Mouse (Mus musculus) gastrocnemius, adult 2 months (tissue): ENCODE measurements at regions not wholly inside any gene's neighbourhood (a gene's known extent, or its start where the extent isn't known, plus 50 kb on each side); places are given as distances from the start of the nearest gene placed in this dataset.
A peak's percentile ranks its signal among the peaks of the same experiment; 100 is the strongest.

Experiments used
- DNase-seq: peaks from one replicate; pipeline ENCODE4 v3.0.0; 2022
- H3K27ac ChIP-seq: fragments of 200-600 bp; 2 replicates; pipeline ENCODE4 v1.8.1; 2022; ENCODE audit warnings: mild to moderate bottlenecking
- H3K4me3 ChIP-seq: fragments of 200-600 bp; 2 replicates; pipeline ENCODE4 v1.8.1; 2022; ENCODE audit warnings: mild to moderate bottlenecking, moderate library complexity
- CTCF ChIP-seq: fragments of 200-600 bp; IDR thresholded peaks from 2 replicates; pipeline ENCODE4 v1.8.1; 2022; ENCODE audit warnings: antibody characterized with exemption, mild to moderate bottlenecking, moderate library complexity
- intact Hi-C: fragments of 180-260 bp; cut with DNase I; formaldehyde crosslinking; loops from one replicate; pipeline ENCODE4 v1.15.1; 2025

DNA sequence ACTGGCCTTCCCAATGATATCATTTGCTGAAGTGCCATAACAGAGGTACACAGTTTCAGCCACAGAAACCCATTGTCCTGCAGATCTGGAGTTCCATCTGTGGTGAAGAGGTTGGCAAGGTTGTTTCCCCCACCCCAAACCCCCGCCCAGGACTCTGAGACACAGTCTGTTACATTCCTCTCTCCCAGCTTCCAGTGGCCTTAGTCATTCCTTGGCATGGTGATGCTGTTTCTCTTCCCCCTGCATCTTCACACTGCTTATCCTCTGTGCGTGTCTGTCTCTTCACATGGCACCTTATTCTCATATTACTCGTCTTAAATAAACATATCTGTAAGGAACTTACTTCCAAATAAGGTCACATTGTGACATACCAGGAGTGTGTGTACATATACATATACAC lies 206.5 kb downstream of the Nfkbiz start:
- TF ChIP-seq CTCF: no peak
- no peak overlapping the region for H3K27ac ChIP-seq
- intact Hi-C loops: no loop called here
- no peak overlapping the region for H3K4me3 ChIP-seq
- no peak for DNase-seq

DNA sequence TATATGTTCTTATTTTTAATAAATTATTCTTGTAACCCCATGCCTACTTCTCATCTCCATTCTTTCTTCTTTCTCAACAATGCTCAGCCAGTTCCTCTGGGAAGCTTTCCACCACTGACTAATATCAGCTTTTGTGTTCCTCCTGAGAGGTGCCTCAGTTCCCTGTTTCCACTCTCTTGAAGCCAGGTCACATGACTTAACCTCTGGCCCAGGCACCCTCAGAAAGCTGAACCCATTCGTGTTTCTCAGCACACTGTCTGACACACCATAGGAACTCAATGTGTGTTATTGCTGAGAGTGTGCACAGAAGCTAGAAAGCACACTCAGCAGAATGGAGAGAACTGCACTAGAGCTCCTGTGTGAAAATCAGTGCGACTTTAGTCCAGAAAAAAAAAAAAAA lies 207.1 kb downstream of the Nfkbiz start:
- intact Hi-C loops: no loop called here
- H3K4me3 ChIP-seq: no peak overlapping the region
- no peak for TF ChIP-seq CTCF
- H3K27ac ChIP-seq: no peak overlapping the region
- no peak for DNase-seq

DNA sequence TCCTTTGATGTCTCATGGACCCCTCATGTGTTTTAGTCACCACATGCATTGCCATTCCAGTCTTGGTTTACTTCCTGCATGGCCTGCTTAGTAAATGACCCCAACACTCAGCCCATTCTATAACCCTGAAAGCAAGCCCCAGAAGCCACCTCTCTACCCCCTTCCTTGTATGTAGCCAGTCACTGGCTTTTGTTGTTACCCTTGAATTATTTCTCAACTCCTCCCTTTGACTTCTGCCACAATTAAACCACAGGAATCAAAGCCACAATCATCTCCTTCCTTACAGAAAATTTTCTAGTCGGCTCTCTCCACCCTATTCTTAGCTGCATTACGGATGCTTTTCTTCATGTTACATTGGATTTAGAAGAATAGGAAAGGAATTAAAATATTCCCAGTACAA lies 207.7 kb downstream of the Nfkbiz start:
- no peak overlapping the region for H3K27ac ChIP-seq
- DNase-seq: no peak
- H3K4me3 ChIP-seq: no peak overlapping the region
- intact Hi-C loops: no loop called here
- no peak for TF ChIP-seq CTCF

DNA sequence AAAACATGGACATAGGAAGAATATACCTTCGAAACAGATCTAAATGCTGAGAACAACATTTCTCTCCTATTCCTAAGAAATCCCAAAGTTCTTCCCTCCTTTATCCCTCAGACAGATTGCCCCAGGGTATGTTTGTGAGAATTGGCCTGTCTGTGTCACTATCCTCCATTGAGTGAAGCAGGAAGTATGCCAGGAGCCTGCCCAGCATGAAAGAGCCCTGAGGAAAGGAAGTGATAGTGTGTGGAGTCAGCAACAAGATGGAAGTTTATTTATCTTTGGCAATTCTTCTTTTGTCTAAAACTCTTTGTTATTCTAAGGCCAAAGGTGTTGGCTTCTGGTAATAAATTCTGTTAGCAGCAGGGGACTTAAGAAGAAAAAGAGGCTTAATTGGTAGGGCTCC lies 211.2 kb downstream of the Nfkbiz start:
- no peak for DNase-seq
- TF ChIP-seq CTCF: no peak
- Histone ChIP-seq H3K27ac (no peak overlapping the region), H3K4me3 (no peak overlapping the region)
- intact Hi-C loops: no loop called here

DNA sequence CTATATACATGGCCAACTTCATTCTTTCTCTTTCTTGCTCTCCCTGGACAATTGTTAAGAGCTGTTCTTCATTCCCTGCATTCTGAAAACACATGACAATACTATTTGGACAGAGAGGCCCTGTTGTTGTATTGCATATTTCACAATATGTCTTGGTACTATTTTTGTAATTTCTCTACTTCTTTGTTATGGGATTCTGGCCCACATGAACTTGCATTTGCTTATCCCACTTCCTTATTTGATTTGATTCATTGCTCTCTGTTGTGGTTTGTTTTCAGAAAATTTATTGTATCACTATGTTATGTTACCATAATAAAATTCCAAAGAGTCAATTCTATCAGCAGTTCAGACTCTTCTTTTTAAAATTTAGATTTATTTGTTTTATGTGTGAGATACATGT lies 215.3 kb downstream of the Nfkbiz start:
- Histone ChIP-seq H3K27ac (no peak overlapping the region), H3K4me3 (no peak overlapping the region)
- DNase-seq: no peak
- TF ChIP-seq CTCF: no peak
- intact Hi-C loops: no loop called here

DNA sequence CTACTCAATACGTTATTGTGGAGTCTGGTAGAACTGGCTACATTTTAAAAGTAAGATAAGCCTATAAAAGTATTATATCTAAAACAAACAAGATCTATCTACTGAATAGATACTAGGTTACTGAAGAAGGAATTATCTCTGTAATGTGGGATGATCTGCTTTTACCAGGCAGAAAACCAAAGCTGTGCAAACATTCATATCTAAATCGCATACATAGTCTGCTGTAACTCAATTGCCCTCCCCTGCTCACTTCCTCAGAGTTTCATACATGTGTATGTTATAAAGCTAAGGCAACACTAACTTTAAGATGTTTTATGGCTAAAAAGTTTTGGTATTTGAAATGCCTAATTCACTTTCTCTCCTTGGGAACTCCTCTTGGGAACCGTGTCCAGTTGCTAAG lies 219.0 kb downstream of the Nfkbiz start:
- intact Hi-C loops: no loop called here
- no peak overlapping the region for H3K4me3 ChIP-seq
- DNase-seq: no peak
- no peak for TF ChIP-seq CTCF
- H3K27ac ChIP-seq: no peak overlapping the region

DNA sequence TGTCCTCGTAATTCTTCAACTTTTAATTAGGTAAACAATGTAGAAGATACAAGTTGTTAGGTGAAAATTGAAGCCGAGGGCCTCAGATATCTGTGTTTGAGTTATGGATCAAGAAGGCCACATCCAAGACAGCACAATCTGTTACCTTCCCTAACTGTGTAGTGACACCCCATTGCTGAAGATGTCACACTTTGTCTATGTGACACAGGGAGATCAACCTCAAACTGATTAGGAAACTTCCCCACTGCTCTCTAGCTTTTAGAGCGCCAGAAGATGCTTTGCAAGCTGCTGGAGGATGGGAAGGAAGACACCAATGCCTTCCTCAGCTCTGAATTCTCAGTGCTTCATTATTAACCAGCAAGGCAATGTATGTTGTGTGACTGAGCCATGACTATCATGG lies 220.7 kb downstream of the Nfkbiz start:
- TF ChIP-seq CTCF: no peak
- no peak for DNase-seq
- Histone ChIP-seq H3K27ac (no peak overlapping the region), H3K4me3 (no peak overlapping the region)
- intact Hi-C loops: no loop called here

DNA sequence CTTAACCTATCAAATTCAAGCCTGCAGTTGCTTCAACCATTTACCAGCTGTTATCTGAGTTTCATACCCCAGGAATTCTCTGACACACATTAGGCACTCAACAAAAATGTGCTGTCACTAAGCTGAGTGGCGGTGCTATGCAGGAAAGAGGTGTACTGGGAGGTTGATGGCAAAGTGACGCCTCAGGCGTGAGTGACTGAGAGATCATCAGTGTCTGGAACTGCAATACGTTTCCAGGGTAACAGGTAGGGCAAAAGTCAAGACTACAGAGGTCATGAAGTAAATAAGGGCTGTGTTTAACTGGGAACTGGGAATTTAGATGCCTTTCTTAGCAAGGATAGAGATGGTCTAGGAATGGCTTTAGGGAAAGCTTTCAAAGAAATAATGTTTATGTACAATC lies 221.2 kb downstream of the Nfkbiz start:
- DNase-seq: no peak
- Histone ChIP-seq H3K27ac (no peak overlapping the region), H3K4me3 (no peak overlapping the region)
- intact Hi-C loops: no loop called here
- no peak for TF ChIP-seq CTCF

DNA sequence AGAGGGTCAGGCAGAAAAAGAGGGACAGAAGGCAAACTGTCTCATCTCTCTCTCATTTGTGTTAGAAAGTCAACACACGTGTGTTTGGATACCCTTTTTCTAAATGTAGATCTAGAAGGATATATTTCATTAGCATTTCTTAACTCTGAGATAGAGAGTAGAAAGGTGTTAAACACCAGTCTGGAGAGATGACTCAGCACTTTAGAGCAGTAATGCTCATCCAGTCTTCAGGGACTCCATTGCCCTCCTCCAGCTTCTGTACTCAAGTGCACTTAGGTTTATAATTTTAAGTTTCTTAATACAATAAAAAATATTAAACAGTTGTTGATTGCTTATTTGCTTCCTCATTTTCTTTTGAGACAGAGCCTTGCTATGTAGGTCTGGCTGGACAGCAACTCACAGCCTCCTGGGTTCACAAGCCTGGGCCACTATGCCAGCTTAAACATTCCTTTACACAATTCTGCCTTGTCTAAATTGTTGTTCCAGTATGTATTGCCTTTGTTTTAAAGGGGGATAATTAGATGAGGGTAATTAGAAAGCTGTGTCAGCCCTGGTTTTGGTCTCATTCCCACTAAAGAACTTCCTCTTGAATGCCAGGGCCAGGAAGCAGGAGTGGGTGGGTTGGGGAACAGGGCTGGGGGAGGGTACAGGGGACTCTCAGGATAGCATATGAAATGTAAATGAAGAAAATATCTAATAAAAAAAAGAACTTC lies 222.1 kb downstream of the Nfkbiz start:
- intact Hi-C loops: no loop called here
- no peak for TF ChIP-seq CTCF
- Histone ChIP-seq H3K4me3 (no peak overlapping the region), H3K27ac (no peak overlapping the region)
- DNase-seq: no peak

DNA sequence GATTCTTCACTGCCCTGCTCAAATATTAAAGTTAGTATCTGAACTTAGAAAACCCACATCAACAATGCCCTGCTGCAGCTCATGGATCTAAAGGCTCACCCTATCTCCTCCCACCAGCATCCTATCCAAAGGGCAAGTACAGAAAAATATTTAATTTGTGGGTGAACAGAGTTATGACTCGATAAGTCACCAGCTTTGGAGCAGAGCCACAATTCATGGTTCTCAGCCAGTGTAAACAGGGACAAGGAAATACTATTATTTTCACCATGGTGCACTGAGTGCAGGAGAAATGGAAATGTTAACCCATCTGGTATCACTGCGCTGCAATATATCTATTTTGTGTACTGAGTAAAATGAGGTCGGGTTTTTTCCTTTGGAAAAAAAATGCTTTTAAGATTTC lies 225.8 kb downstream of the Nfkbiz start:
- TF ChIP-seq CTCF: no peak
- DNase-seq: no peak
- Histone ChIP-seq H3K4me3 (no peak overlapping the region), H3K27ac (no peak overlapping the region)
- intact Hi-C loops: no loop called here

DNA sequence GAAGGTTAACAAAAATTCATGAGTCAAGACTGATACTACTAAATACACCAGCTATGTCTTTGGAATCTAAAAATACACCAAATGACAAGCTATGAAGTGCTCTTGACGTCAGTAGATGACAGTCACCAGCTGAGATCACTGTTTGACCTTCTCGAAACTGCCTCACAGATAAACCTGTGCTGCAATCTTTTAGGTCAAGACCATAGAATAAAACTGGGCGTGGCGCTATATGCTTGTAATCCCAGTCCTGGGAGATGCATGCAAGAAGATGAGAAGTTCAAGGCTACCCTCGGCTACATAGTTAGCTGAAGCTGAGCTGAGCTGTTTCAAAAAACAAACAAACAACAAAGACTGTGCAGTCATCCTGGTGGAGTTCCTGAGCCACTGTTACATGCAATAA lies 226.7 kb downstream of the Nfkbiz start:
- intact Hi-C loops: no loop called here
- no peak for TF ChIP-seq CTCF
- DNase-seq: no peak
- Histone ChIP-seq H3K4me3 (no peak overlapping the region), H3K27ac (no peak overlapping the region)

DNA sequence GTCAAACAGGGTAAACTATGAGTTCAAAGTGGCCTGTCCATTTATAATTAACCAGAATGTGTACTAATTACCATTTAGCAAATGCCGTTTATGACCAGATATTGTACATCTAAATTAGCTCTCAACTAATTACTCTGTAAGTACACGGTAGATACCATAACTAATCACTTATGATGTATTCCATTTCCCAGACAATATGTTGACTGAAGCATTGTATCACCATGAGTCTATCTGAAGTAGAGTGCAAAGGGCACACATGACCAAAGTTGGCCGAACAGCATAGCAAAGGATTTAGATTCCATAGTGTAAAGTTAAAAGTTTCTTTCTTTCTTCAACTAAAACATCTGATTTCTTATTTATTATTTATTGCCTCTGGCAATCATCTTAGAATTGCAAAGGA lies 227.5 kb downstream of the Nfkbiz start:
- H3K4me3 ChIP-seq: no peak overlapping the region
- H3K27ac ChIP-seq: no peak overlapping the region
- intact Hi-C loops: no loop called here
- TF ChIP-seq CTCF: no peak
- DNase-seq: no peak

DNA sequence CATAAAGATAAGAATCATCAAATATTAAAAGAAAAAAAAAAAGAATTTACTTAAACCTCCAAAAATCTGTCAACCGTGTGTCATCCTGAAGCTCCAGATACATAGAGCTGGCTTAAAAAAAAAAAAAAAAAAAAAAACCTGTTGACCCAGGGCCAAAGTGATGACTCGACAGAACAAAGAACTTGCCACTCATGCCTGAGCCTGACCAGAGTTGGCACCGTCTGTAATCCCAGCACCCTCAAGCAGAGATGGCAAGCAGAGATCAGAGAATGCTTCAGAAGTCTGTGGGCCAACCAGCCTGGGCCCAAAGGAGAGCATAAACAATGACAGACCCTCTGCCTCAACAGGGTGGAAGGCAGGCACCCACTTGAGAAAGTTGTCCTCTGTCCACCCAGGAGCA lies 230.3 kb downstream of the Nfkbiz start:
- intact Hi-C loops: no loop called here
- TF ChIP-seq CTCF: no peak

DNA sequence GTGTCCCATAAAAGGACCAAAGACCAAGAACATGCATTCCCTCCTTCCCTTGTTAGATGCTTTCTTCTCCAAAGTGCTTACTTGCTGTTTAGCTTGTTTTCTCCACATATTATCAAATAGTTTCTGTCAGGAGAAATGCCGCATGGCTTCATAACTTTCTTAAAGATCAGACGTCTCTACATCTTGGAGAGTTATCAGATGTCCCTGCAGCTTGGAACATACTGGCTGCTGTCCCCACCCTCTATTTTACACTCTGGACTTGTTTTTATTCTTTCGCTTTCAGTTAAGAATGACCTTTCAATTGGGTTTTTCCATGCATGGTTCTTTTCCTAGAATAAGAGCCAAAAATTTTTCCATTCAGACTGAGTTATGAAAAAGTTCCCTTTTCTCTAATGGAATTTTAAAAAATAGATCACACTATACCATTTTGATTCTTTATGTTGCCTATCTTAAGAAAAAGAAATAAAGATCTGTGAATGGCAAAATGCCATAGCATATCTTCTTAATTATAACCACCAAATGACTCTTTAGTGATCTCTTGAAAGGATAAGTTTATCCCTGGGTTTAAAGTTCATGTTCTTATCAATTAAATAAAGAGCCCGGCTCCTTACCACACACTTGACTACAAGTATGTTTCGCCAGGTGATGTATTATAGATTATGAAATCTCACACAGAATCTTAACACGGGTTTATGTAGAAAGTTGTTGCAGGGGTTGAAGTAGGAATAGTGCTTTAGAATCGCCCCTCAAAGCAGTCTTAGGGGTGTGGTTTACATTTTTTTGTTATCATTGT lies 232.1 kb downstream of the Nfkbiz start:
- H3K27ac ChIP-seq: peak overlapping the region; percentile 46
- no peak for DNase-seq
- intact Hi-C loops: no loop called here
- no peak for TF ChIP-seq CTCF
- H3K4me3 ChIP-seq: peak overlapping the region; percentile 25; the same call in 1 of the 2 replicates

More for the DNA sequence above, 230.3 kb downstream of the Nfkbiz start:
- Histone ChIP-seq H3K27ac (no peak overlapping the region), H3K4me3 (no peak overlapping the region)
- DNase-seq: no peak
